Mouse (Mus musculus): ENCODE measurements around the gene Rerg.

DNA sequence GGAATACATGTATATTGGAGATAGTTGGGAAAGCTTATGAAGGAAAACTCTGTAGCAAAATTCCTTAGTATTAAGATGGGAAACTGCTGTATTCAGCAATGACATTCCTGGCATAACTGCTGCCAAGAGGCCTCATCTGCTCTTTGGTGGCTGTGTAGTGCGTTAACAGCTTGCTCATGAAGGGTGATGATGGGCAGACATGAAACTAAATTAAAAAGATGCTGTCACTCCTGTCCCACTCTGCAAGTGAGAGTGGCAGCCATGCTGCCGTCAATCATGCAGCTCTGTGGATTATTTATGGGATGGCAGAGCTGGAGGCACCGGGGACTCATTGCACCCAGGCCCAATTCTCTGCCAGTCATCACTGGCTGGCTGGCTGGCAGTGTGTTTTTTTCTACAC, 8.7 kb upstream of the Rerg start:
- TF ChIP-seq CTCF (IDR thresholded peaks at IDR 0.05; ENCODE audit: low read depth, low read length) (no peak), POLR2A (IDR thresholded peaks at IDR 0.05; ENCODE audit: borderline replicate concordance, low read depth, low read length) (no peak)

All from bone marrow macrophage, adult 2 months (primary cell).